Mouse (Mus musculus): ENCODE measurements around the gene Ace.
"Not testable (repeated sequence)": the region's sequence is repeated elsewhere in the genome, so short reads cannot be mapped to it uniquely, and the experiment has no call there.

The Ace gene

GRCm38 (mm10) chr11:106000062-106000461 lies 32.3 kb downstream of the Ace start:
- no peak for DNase-seq (ENCODE audit: low spot score)

- no peak for DNase-seq (ENCODE audit: low spot score)
Observed at GRCm38 (mm10) chr11:106001718-106002117, 34.0 kb downstream of the Ace start.

GRCm38 (mm10) chr11:106004576-106004975 lies 36.8 kb downstream of the Ace start:
- no peak for DNase-seq (ENCODE audit: low spot score)

GRCm38 (mm10) chr11:106005970-106006369 lies 38.2 kb downstream of the Ace start:
- DNase-seq (ENCODE audit: low spot score), result no peak

GRCm38 (mm10) chr11:106007821-106008220 lies 40.1 kb downstream of the Ace start, which contains the start of gene Kcnh6:
TSS of gene Kcnh6 (plus strand) at chr11:106008124.
- DNase-seq (ENCODE audit: low spot score), result peak; percentile 56

- no peak for DNase-seq (ENCODE audit: low spot score)
Observed at GRCm38 (mm10) chr11:106012711-106013110, 45.0 kb downstream of the Ace start.

- no peak for DNase-seq (ENCODE audit: low spot score)
Observed at GRCm38 (mm10) chr11:106013556-106014225, 45.9 kb downstream of the Ace start.

- no peak for DNase-seq (ENCODE audit: low spot score)
Observed at GRCm38 (mm10) chr11:106016440-106016839, 48.7 kb downstream of the Ace start.

GRCm38 (mm10) chr11:106020051-106020763 lies 52.5 kb downstream of the Ace start:
- DNase-seq (ENCODE audit: low spot score), result no peak

GRCm38 (mm10) chr11:106025774-106026173 lies 58.0 kb downstream of the Ace start:
- peak; percentile 37 for DNase-seq (ENCODE audit: low spot score)

- DNase-seq (ENCODE audit: low spot score), result peak; percentile 47
Observed at GRCm38 (mm10) chr11:106026465-106027151, 58.9 kb downstream of the Ace start.

- DNase-seq (ENCODE audit: low spot score), result no peak
Observed at GRCm38 (mm10) chr11:106027607-106028006, 59.9 kb downstream of the Ace start.

- not testable (repeated sequence) for DNase-seq (ENCODE audit: low spot score)
Observed at GRCm38 (mm10) chr11:106032074-106032473, 64.3 kb downstream of the Ace start.

- no peak for DNase-seq (ENCODE audit: low spot score)
Observed at GRCm38 (mm10) chr11:106033491-106033919, 65.8 kb downstream of the Ace start.

- DNase-seq (ENCODE audit: low spot score), result no peak
Observed at GRCm38 (mm10) chr11:106034986-106035385, 67.2 kb downstream of the Ace start.

GRCm38 (mm10) chr11:106036548-106037417 lies 69.0 kb downstream of the Ace start, which contains the start of gene Dcaf7:
TSS of gene Dcaf7 (plus strand) at chr11:106036872.
- DNase-seq (ENCODE audit: low spot score), result peak; percentile 99

GRCm38 (mm10) chr11:106037418-106037751 lies 69.6 kb downstream of the Ace start:
- no peak for DNase-seq (ENCODE audit: low spot score)

All from c-Kit-positive CD71-positive TER-119-positive erythroid progenitor cells, embryonic 14.5 days (primary cell).